8 mouse cellular contexts compared by ENCODE assay signal in genomic region chr7:67013211-67013895, GRCm38 (mm10).
DNase-seq lines count a peak whose midpoint lies in the region; ATAC-seq and TF ChIP-seq lines count a peak whose summit lies in the region.

No protein-coding gene starts in this region.

- no peak overlapping the region for H3K4me2 ChIP-seq in midbrain, embryonic 13.5 days (replicated peaks)
- no peak overlapping the region for H3K4me2 ChIP-seq in intestine, postnatal 0 days (replicated peaks; ENCODE audit: low read depth)

- H3K27ac ChIP-seq in MEL (ENCODE audit: control insufficient read depth, low read depth, low read length): peak overlapping the region; percentile 82
- H3K27ac ChIP-seq in gastrocnemius, adult 2 months: 0 out of 2 replicates have a peak overlapping the region, but pooled peaks have one; percentile 24
- no peak overlapping the region for H3K27ac ChIP-seq in midbrain, embryonic 13.5 days
- no peak overlapping the region for H3K27ac ChIP-seq in intestine, postnatal 0 days (ENCODE audit: low read depth, low read length)

- TF ChIP-seq POLR2A in MEL (IDR thresholded peaks at IDR 0.05; ENCODE audit: control insufficient read depth in 1 of 2, insufficient read depth in 1 of 2, low read depth in 1 of 2, low read length in 2 of 2, poor library complexity in 1 of 2): 0 out of 4 replicates have a peak, but pooled peaks of 1 of the 2 experiments have one; percentile 24

- peaks cover 4 to 29% of the 10 kb centered on the region in 2 experiments; a peak in 3 of 4 replicates for H3K4me1 ChIP-seq in MEL (ENCODE audit: control insufficient read depth in 1 of 2, insufficient read depth in 2 of 2, low read length in 2 of 2)
- no peaks in the 10 kb centered on the region for H3K4me1 ChIP-seq in midbrain, embryonic 13.5 days (replicated peaks)
- H3K4me1 ChIP-seq in intestine, postnatal 0 days (replicated peaks; ENCODE audit: control insufficient read depth, insufficient read depth, low read length): no peaks in the 10 kb centered on the region

- no peak for TF ChIP-seq CTCF in MEL (IDR thresholded peaks at IDR 0.05 in 2 of 3, conservative IDR thresholded peaks at IDR 0.05 in 1 of 3; ENCODE audit: control insufficient read depth in 1 of 3, insufficient read depth in 1 of 3, low read depth in 2 of 3, low read length in 3 of 3, poor library complexity in 1 of 3, severe bottlenecking in 1 of 3)
- no peak for TF ChIP-seq CTCF in gastrocnemius, adult 2 months (IDR thresholded peaks at IDR 0.05)
- TF ChIP-seq CTCF in intestine, postnatal 0 days (IDR thresholded peaks at IDR 0.05; ENCODE audit: low read depth): no peak

- H3K27me3 ChIP-seq in MEL (ENCODE audit: control insufficient read depth in 1 of 2, insufficient read depth in 2 of 2, low read length in 2 of 2): no peaks in the 10 kb centered on the region
- no peaks in the 10 kb centered on the region for H3K27me3 ChIP-seq in midbrain, embryonic 13.5 days
- H3K27me3 ChIP-seq in intestine, postnatal 0 days (replicated peaks; ENCODE audit: control insufficient read depth, insufficient read depth, low read length): no peaks in the 10 kb centered on the region

- H3K36me3 ChIP-seq in MEL (ENCODE audit: control insufficient read depth in 1 of 2, insufficient read depth in 2 of 2, low read length in 2 of 2): peaks cover 0 to 11% of the 10 kb centered on the region in 2 experiments; a peak in 2 of 4 replicates
- no peaks in the 10 kb centered on the region for H3K36me3 ChIP-seq in midbrain, embryonic 13.5 days
- H3K36me3 ChIP-seq in intestine, postnatal 0 days (ENCODE audit: control insufficient read depth, insufficient read depth): no peaks in the 10 kb centered on the region

- intact Hi-C loops in gastrocnemius, adult 2 months (cut with DNase I): no loop called here
- intact Hi-C loops in heart, postnatal 25 days (cut with DNase I): no loop called here

- H3K79me2 ChIP-seq in MEL (ENCODE audit: control insufficient read depth, insufficient read depth, low read length, poor library complexity): no peaks in the 10 kb centered on the region; the same call in 1 of the 2 replicates

- ATAC-seq in midbrain, embryonic 13.5 days: no peak
- no peak for ATAC-seq in intestine, postnatal 0 days

- peak; percentile 58 for DNase-seq in MEL (ENCODE audit: low read depth, low spot score)
- DNase-seq in adrenal gland, postnatal 14 days: peak; percentile 60
- peak; percentile 46 for DNase-seq in gastrocnemius, adult 2 months
- DNase-seq in heart, postnatal 25 days (ENCODE audit: low spot score): peak; percentile 39
- no peak for DNase-seq in frontal cortex, postnatal 10 days (ENCODE audit: low spot score in 2 of 2)
- no peak for DNase-seq in left cerebral cortex, adult 11 months (ENCODE audit: low spot score)

- H3K4me3 ChIP-seq in MEL (ENCODE audit: control insufficient read depth in 1 of 2, insufficient read depth in 1 of 2, low read depth in 2 of 2, low read length in 2 of 2): peak overlapping the region; percentile 8 to 34
- H3K4me3 ChIP-seq in gastrocnemius, adult 2 months: peak overlapping the region; percentile 28
- no peak overlapping the region for H3K4me3 ChIP-seq in midbrain, embryonic 13.5 days (replicated peaks)
- H3K4me3 ChIP-seq in intestine, postnatal 0 days (ENCODE audit: low read depth, low read length): no peak overlapping the region

- H3K9me3 ChIP-seq in MEL (replicated peaks; ENCODE audit: insufficient read depth, low read length): no peaks in the 10 kb centered on the region
- H3K9me3 ChIP-seq in midbrain, embryonic 13.5 days: no peaks in the 10 kb centered on the region
- no peaks in the 10 kb centered on the region for H3K9me3 ChIP-seq in intestine, postnatal 0 days (ENCODE audit: control insufficient read depth)

- peak overlapping the region; percentile 56 for H3K9ac ChIP-seq in MEL (ENCODE audit: control insufficient read depth, low read depth, low read length, poor library complexity, severe bottlenecking)
- H3K9ac ChIP-seq in midbrain, embryonic 13.5 days (replicated peaks): no peak overlapping the region
- no peak overlapping the region for H3K9ac ChIP-seq in intestine, postnatal 0 days (ENCODE audit: low read depth, low read length)

- 91% methylated on average over 12 of the region's 12 CpGs for WGBS in midbrain, embryonic 13.5 days
- WGBS in intestine, postnatal 0 days: 70% methylated on average over 12 of the region's 12 CpGs

- peak; percentile 64 to 82; a peak in 3 of 4 replicates for TF ChIP-seq EP300 in MEL (IDR thresholded peaks at IDR 0.05; ENCODE audit: low read depth in 1 of 2, low read length in 2 of 2)

- TF ChIP-seq RAD21 in MEL (IDR thresholded peaks at IDR 0.05; ENCODE audit: low read depth, low read length): no peak

TF ChIP-seq in MEL, 35 proteins besides CTCF, POLR2A, EP300 and RAD21:
- TF ChIP-seq ETS1 (IDR thresholded peaks at IDR 0.05; ENCODE audit: low read depth, low read length): peak; percentile 47; the same call in 1 of the 2 replicates
- TF ChIP-seq MAFK (IDR thresholded peaks at IDR 0.05; ENCODE audit: borderline replicate concordance, low read depth, low read length): no peak
- no peak for TF ChIP-seq GABPA (IDR thresholded peaks at IDR 0.05; ENCODE audit: low read depth, low read length)
- TF ChIP-seq MYB (IDR thresholded peaks at IDR 0.05; ENCODE audit: low read depth, low read length): 0 out of 2 replicates have a peak, but pooled peaks have one; percentile 29
- no peak for TF ChIP-seq ZC3H11A (IDR thresholded peaks at IDR 0.05; ENCODE audit: low read depth, low read length)
- 0 out of 2 replicates have a peak, but pooled peaks have one; percentile 26 for TF ChIP-seq SIN3A (IDR thresholded peaks at IDR 0.05; ENCODE audit: low read length)
- no peak for TF ChIP-seq POLR2AphosphoS2 (IDR thresholded peaks at IDR 0.05; ENCODE audit: low read length)
- TF ChIP-seq GATA1 (IDR thresholded peaks at IDR 0.05; ENCODE audit: low read depth, low read length): peak; percentile 88
- TF ChIP-seq USF1 (IDR thresholded peaks at IDR 0.05; ENCODE audit: low read depth, low read length): no peak
- no peak for TF ChIP-seq MYC (IDR thresholded peaks at IDR 0.05; ENCODE audit: low read depth, low read length)
- no peak for TF ChIP-seq TAL1 (IDR thresholded peaks at IDR 0.05; ENCODE audit: low read length)

Comparison
In these comparisons a context has a peak if more than half of its experiments do, and no peak if none do; other contexts are left out.
1. DNase-seq: peak in MEL (single experiment), adrenal gland, postnatal 14 days (single experiment), gastrocnemius, adult 2 months (single experiment) and heart, postnatal 25 days (single experiment); none in frontal cortex, postnatal 10 days (0 of 2) and left cerebral cortex, adult 11 months (single experiment).
2. H3K27ac ChIP-seq: peak in MEL (single experiment) and gastrocnemius, adult 2 months (single experiment); none in midbrain, embryonic 13.5 days (single experiment) and intestine, postnatal 0 days (single experiment).
3. H3K4me3 ChIP-seq: peak in MEL (2 of 2) and gastrocnemius, adult 2 months (single experiment); none in midbrain, embryonic 13.5 days (single experiment) and intestine, postnatal 0 days (single experiment).